8 mouse cellular contexts compared by ENCODE assay signal in genomic region chr14:45318426-45319236, GRCm38 (mm10). TPM values are rescaled to one million over a fixed set of nuclear protein-coding genes. Genes with fewer than 3 reads are reported as not detected.
DNase-seq lines count a peak whose midpoint lies in the region; ATAC-seq and TF ChIP-seq lines count a peak whose summit lies in the region.

Ero1l (minus strand) TSS chr14:45318771.

- H3K4me2 ChIP-seq in kidney, embryonic 14.5 days (replicated peaks; ENCODE audit: low read depth, low read length): peak within 1 kb of the TSS; percentile 81
- peak within 1 kb of the TSS; percentile 63 for H3K4me2 ChIP-seq in limb, embryonic 15.5 days
- peak within 1 kb of the TSS; percentile 60 for H3K4me2 ChIP-seq in midbrain, postnatal 0 days (ENCODE audit: low read depth, low read length, poor library complexity, severe bottlenecking)

- peak within 1 kb of the TSS; percentile 96 for H3K4me3 ChIP-seq in bone marrow macrophage, adult 2 months (ENCODE audit: insufficient read depth, low read length)
- peak within 1 kb of the TSS; percentile 83 for H3K4me3 ChIP-seq in embryonic fibroblast, embryonic 13.5 days (ENCODE audit: insufficient read depth, low read length)
- peak within 1 kb of the TSS; percentile 93 for H3K4me3 ChIP-seq in kidney, embryonic 14.5 days (ENCODE audit: low read length)
- H3K4me3 ChIP-seq in limb, embryonic 15.5 days: peak within 1 kb of the TSS; percentile 94
- H3K4me3 ChIP-seq in midbrain, postnatal 0 days (ENCODE audit: low read depth, low read length): peak within 1 kb of the TSS; percentile 99

- DNase-seq in B cell, adult 2 months: peak; percentile 76 to 82
- peak; percentile 88 to 89 for DNase-seq in heart, adult 9 months (ENCODE audit: low spot score in 2 of 2)
- peak; percentile 86 for DNase-seq in midbrain, postnatal 0 days (ENCODE audit: low spot score)
- peak; percentile 86 for DNase-seq in spleen, postnatal 10 days (ENCODE audit: low spot score in 2 of 2)

- TF ChIP-seq CTCF in bone marrow macrophage, adult 2 months (IDR thresholded peaks at IDR 0.05; ENCODE audit: low read depth, low read length): no peak
- TF ChIP-seq CTCF in embryonic fibroblast, embryonic 13.5 days (IDR thresholded peaks at IDR 0.05; ENCODE audit: borderline replicate concordance, insufficient read depth, low read length): no peak
- no peak for TF ChIP-seq CTCF in midbrain, postnatal 0 days (IDR thresholded peaks at IDR 0.05)

- H3K9ac ChIP-seq in kidney, embryonic 14.5 days (ENCODE audit: low read depth, low read length): peak within 1 kb of the TSS; percentile 90
- peak within 1 kb of the TSS; percentile 81 for H3K9ac ChIP-seq in limb, embryonic 15.5 days
- H3K9ac ChIP-seq in midbrain, postnatal 0 days (replicated peaks; ENCODE audit: low read length, poor library complexity, severe bottlenecking): peak within 1 kb of the TSS; percentile 93

- H3K36me3 ChIP-seq in kidney, embryonic 14.5 days (ENCODE audit: control insufficient read depth, insufficient read depth, low read length): no peaks in the 10 kb centered on the region
- no peaks in the 10 kb centered on the region for H3K36me3 ChIP-seq in limb, embryonic 15.5 days
- H3K36me3 ChIP-seq in midbrain, postnatal 0 days (ENCODE audit: insufficient read depth, low read length): no peaks in the 10 kb centered on the region

- H3K27me3 ChIP-seq in kidney, embryonic 14.5 days (ENCODE audit: control insufficient read depth, insufficient read depth, low read length): no peaks in the 10 kb centered on the region
- H3K27me3 ChIP-seq in limb, embryonic 15.5 days: 0 out of 2 replicates have a peak, but pooled peaks cover 2% of the 10 kb centered on the region
- no peaks in the 10 kb centered on the region for H3K27me3 ChIP-seq in midbrain, postnatal 0 days (ENCODE audit: insufficient read depth, low read length)

- no peak; the same call in 1 of the 2 replicates for TF ChIP-seq POLR2A in bone marrow macrophage, adult 2 months (IDR thresholded peaks at IDR 0.05; ENCODE audit: borderline replicate concordance, low read depth, low read length)
- TF ChIP-seq POLR2A in embryonic fibroblast, embryonic 13.5 days (IDR thresholded peaks at IDR 0.05; ENCODE audit: low read depth, low read length): peak; percentile 91

- peak; percentile 97 for ATAC-seq in kidney, embryonic 14.5 days (ENCODE audit: low FRiP score, low TSS enrichment)
- peak; percentile 94 for ATAC-seq in limb, embryonic 15.5 days (ENCODE audit: insufficient number of reproducible peaks, low FRiP score, low TSS enrichment, low read depth)
- peak; percentile 95 for ATAC-seq in midbrain, postnatal 0 days (ENCODE audit: low FRiP score)

- no peaks in the 10 kb centered on the region for H3K9me3 ChIP-seq in kidney, embryonic 14.5 days (ENCODE audit: control insufficient read depth, low read length)
- no peaks in the 10 kb centered on the region for H3K9me3 ChIP-seq in limb, embryonic 15.5 days
- H3K9me3 ChIP-seq in midbrain, postnatal 0 days (ENCODE audit: low read length): no peaks in the 10 kb centered on the region

- H3K27ac ChIP-seq in bone marrow macrophage, adult 2 months (ENCODE audit: insufficient read depth, low read depth, low read length): peak within 1 kb of the TSS; percentile 83
- H3K27ac ChIP-seq in embryonic fibroblast, embryonic 13.5 days (ENCODE audit: insufficient read depth, low read length): peak within 1 kb of the TSS; percentile 93
- peak within 1 kb of the TSS; percentile 79 for H3K27ac ChIP-seq in kidney, embryonic 14.5 days (ENCODE audit: low read depth, low read length)
- H3K27ac ChIP-seq in limb, embryonic 15.5 days: peak within 1 kb of the TSS; percentile 95
- peak within 1 kb of the TSS; percentile 93 for H3K27ac ChIP-seq in midbrain, postnatal 0 days (ENCODE audit: low read depth, low read length)

- WGBS in kidney, embryonic 14.5 days: 2% methylated on average over 55 of the region's 74 CpGs
- 2% methylated on average over 57 of the region's 74 CpGs for WGBS in limb, embryonic 15.5 days
- 2% methylated on average over 53 of the region's 74 CpGs for WGBS in midbrain, postnatal 0 days

- peaks cover 53% of the 10 kb centered on the region for H3K4me1 ChIP-seq in bone marrow macrophage, adult 2 months (ENCODE audit: control insufficient read depth, insufficient read depth, low read length)
- peaks cover 7% of the 10 kb centered on the region for H3K4me1 ChIP-seq in embryonic fibroblast, embryonic 13.5 days (ENCODE audit: control insufficient read depth, insufficient read depth, low read length)
- peaks cover 5% of the 10 kb centered on the region; the same call in 1 of the 2 replicates for H3K4me1 ChIP-seq in kidney, embryonic 14.5 days (ENCODE audit: control insufficient read depth, insufficient read depth, low read length)
- H3K4me1 ChIP-seq in limb, embryonic 15.5 days: peaks cover 7% of the 10 kb centered on the region
- H3K4me1 ChIP-seq in midbrain, postnatal 0 days (ENCODE audit: insufficient read depth, low read length): 0 out of 2 replicates have a peak, but pooled peaks cover 7% of the 10 kb centered on the region

RNA-seq across cellular contexts. Expression of gene Ero1l, which starts in this region (rescaled TPM):
- polyA plus RNA-seq in bone marrow macrophage, adult 2 months (2012; ENCODE audit: insufficient read depth, insufficient read length, missing spikeins): 24.8 and 26.7 TPM in 2 replicates
- polyA plus RNA-seq in embryonic fibroblast, embryonic 13.5 days (2011; ENCODE audit: insufficient read length, low read depth, missing spikeins): 92.1 and 103 TPM in 2 replicates
- polyA plus RNA-seq in kidney, embryonic 14.5 days (2014; fragmentation: Nextera tagmentation; extraction: Ambion mirVana): 16.0 and 30.3 TPM in 2 replicates
- polyA plus RNA-seq in limb, embryonic 15.5 days (2015; fragmentation: Nextera tagmentation; extraction: Ambion mirVana): 39.1 and 45.8 TPM in 2 replicates
- 27.9 and 32.0 TPM in 2 replicates for total RNA-seq in midbrain, postnatal 0 days (2014; rRNA removed)
- 18.6 and 21.5 TPM in 2 replicates for polyA plus RNA-seq in midbrain, postnatal 0 days (2015; fragmentation: Nextera tagmentation; extraction: Ambion mirVana)

Comparison
In these comparisons a context has a peak if more than half of its experiments do, and no peak if none do; other contexts are left out.
1. Peak in every context shown above with its lines: DNase-seq, ATAC-seq, H3K4me3 ChIP-seq and H3K27ac ChIP-seq.